Mouse (Mus musculus) hindbrain, embryonic 14.5 days (tissue): Measurements from ENCODE around the gene Fabp3. TPM values are rescaled to one million over a fixed set of nuclear protein-coding genes. Genes with fewer than 3 reads are reported as not detected.

Experiments used
- ATAC-seq: fragments of 200-750 bp; cut with Nextera tagmentation; 2 replicates; pipeline ENCODE4 v1.8.0; 2017; ENCODE audit warnings: moderate number of reproducible peaks, mild to moderate bottlenecking, moderate TSS enrichment, moderate library complexity; ENCODE audit not compliant: low FRiP score
- DNase-seq: peaks from one replicate; pipeline ENCODE4 v3.0.0-alpha.2; 2015; ENCODE audit warnings: low spot score
- H3K27ac ChIP-seq: fragments of 300-500 bp; sonication (generic); 2 replicates; pipeline ENCODE4 v1.5.1; 2014; ENCODE audit warnings: mild to moderate bottlenecking, moderate library complexity
- H3K27me3 ChIP-seq: fragments of 300-500 bp; sonication (generic); 2 replicates; pipeline ENCODE4 v1.6.1; 2014; ENCODE audit warnings: mild to moderate bottlenecking, low read length, mixed read lengths; ENCODE audit not compliant: control insufficient read depth, insufficient read depth
- H3K36me3 ChIP-seq: fragments of 300-500 bp; sonication (generic); replicated peaks from 2 replicates; pipeline ENCODE4 v1.6.1; 2014; ENCODE audit not compliant: control insufficient read depth, insufficient read depth
- H3K4me1 ChIP-seq: fragments of 300-500 bp; sonication (generic); replicated peaks from 2 replicates; pipeline ENCODE4 v1.6.1; 2014; ENCODE audit warnings: antibody characterized with exemption, low read length, mixed read lengths; ENCODE audit not compliant: control insufficient read depth, insufficient read depth
- H3K4me2 ChIP-seq: fragments of 300-500 bp; sonication (generic); replicated peaks from 2 replicates; pipeline ENCODE4 v1.6.1; 2014; ENCODE audit warnings: mild to moderate bottlenecking, moderate library complexity
- H3K4me3 ChIP-seq: fragments of 300-500 bp; sonication (generic); replicated peaks from 2 replicates; pipeline ENCODE4 v1.5.1; 2014; ENCODE audit warnings: mild to moderate bottlenecking, low read length
- H3K9ac ChIP-seq: fragments of 300-500 bp; sonication (generic); 2 replicates; pipeline ENCODE4 v1.6.1; 2014
- H3K9me3 ChIP-seq: fragments of 300-500 bp; sonication (generic); 2 replicates; pipeline ENCODE4 v1.6.1; 2016; ENCODE audit warnings: low read length; ENCODE audit not compliant: control insufficient read depth
- WGBS: fragments of 180-500 bp; shearing (Covaris S2); extraction: QIAGEN DNeasy Blood & Tissue Kit; methylation state at CpG from one replicate; pipeline ENCODE4 v1.1.7; 2014; 5-methylcytosine and 5-hydroxymethylcytosine counted together
- polyA plus RNA-seq: library from polyadenylated mRNA; unstranded; fragments of >200 nt; fragmentation: Nextera tagmentation; extraction: Ambion mirVana; gene quantifications from 2 replicates; pipeline ENCODE4 v1.2.1, GENCODE M21; 2014

Fabp3 gene
- polyA plus RNA-seq, 1 experiment from 2014 or later = 285 TPM

- Histone ChIP-seq H3K9ac (no peak overlapping the region), H3K4me3 (no peak overlapping the region), H3K27me3 (no peaks in the 10 kb centered on the region), H3K9me3 (no peaks in the 10 kb centered on the region), H3K27ac (no peak overlapping the region), H3K36me3 (peaks cover 76% of the 10 kb centered on the region), H3K4me2 (no peak overlapping the region), H3K4me1 (no peaks in the 10 kb centered on the region)
- ATAC-seq (no peak), DNase-seq (no peak)
- WGBS = 83% methylated on average over 7 of the region's 7 CpGs
Observed at GRCm38 (mm10) chr4:130319564-130319963, 11.2 kb downstream of the Fabp3 start.

GRCm38 (mm10) chr4:130321640-130322039 is 13.2 kb downstream of the Fabp3 start:
- DNase-seq (no peak), ATAC-seq (no peak)
- Histone ChIP-seq H3K27ac (no peak overlapping the region), H3K36me3 (peaks cover 78% of the 10 kb centered on the region), H3K4me3 (no peak overlapping the region), H3K27me3 (no peaks in the 10 kb centered on the region), H3K4me2 (no peak overlapping the region), H3K9me3 (no peaks in the 10 kb centered on the region), H3K9ac (no peak overlapping the region), H3K4me1 (no peaks in the 10 kb centered on the region)
- WGBS = 93% methylated on average over 7 of the region's 7 CpGs

- Histone ChIP-seq H3K27ac (no peak overlapping the region), H3K4me2 (no peak overlapping the region), H3K36me3 (peaks cover 79% of the 10 kb centered on the region), H3K9ac (no peak overlapping the region), H3K4me3 (no peak overlapping the region), H3K27me3 (no peaks in the 10 kb centered on the region), H3K4me1 (no peaks in the 10 kb centered on the region), H3K9me3 (no peaks in the 10 kb centered on the region)
- no peak for ATAC-seq
- DNase-seq = no peak
- WGBS = 86% methylated on average over 7 of the region's 7 CpGs
Observed at GRCm38 (mm10) chr4:130322567-130322966, 14.2 kb downstream of the Fabp3 start.

GRCm38 (mm10) chr4:130323165-130323564 is 14.8 kb downstream of the Fabp3 start:
- H3K4me1 ChIP-seq = no peaks in the 10 kb centered on the region
- H3K36me3 ChIP-seq = peaks cover 79% of the 10 kb centered on the region
- H3K4me2 ChIP-seq = no peak overlapping the region
- no peak overlapping the region for H3K4me3 ChIP-seq
- ATAC-seq (no peak), DNase-seq (no peak)
- no peaks in the 10 kb centered on the region for H3K27me3 ChIP-seq
- WGBS = 100% methylated on average over 1 of the region's 1 CpGs
- H3K9me3 ChIP-seq = no peaks in the 10 kb centered on the region
- H3K27ac ChIP-seq = no peak overlapping the region
- no peak overlapping the region for H3K9ac ChIP-seq

DNA sequence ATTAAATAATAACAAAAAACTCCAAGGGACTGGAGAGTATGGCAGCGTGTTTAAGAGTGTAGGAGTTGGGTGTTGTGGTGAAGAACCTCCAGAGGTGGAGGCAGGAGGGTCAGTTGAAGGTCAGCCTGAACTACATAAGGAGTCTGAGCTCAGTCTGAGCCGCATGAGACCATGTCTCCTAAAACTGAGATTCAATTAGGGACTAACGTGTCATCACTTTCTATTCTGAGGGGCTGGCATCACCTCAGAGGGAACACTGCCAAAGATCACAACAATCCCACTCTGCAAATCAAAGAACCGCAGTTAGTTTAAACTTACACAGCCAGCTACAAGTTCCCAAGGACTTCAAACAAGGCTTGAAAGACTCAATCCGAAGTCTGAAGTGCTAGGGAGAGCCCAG is 15.2 kb downstream of the Fabp3 start:
- Histone ChIP-seq H3K4me3 (no peak overlapping the region), H3K9me3 (no peaks in the 10 kb centered on the region), H3K9ac (no peak overlapping the region), H3K27me3 (no peaks in the 10 kb centered on the region), H3K4me2 (no peak overlapping the region), H3K4me1 (no peaks in the 10 kb centered on the region), H3K27ac (no peak overlapping the region), H3K36me3 (peaks cover 82% of the 10 kb centered on the region)
- DNase-seq (no peak), ATAC-seq (no peak)
- 85% methylated on average over 5 of the region's 5 CpGs for WGBS

DNA sequence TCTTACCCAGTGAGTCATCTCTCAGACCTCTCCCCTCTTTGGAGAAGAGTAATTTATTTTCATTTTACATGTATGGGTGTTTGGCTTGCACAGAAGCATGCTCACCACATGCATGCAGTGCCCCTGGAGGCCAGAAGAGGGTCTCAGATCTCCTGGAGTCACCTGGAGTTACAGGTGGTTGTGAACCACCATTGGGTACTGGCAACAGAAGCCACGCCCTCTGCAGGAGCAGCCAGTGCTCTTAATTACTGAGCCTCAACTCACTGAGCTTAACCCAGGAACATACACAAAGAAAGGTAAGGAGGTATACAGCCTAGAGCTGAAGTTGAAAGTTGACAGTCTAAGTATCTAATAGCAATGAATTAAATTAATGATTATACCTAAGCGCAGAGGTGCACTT is 17.1 kb downstream of the Fabp3 start:
- Histone ChIP-seq H3K4me3 (no peak overlapping the region), H3K4me2 (no peak overlapping the region), H3K27me3 (no peaks in the 10 kb centered on the region), H3K4me1 (no peaks in the 10 kb centered on the region), H3K9me3 (no peaks in the 10 kb centered on the region), H3K27ac (no peak overlapping the region), H3K9ac (no peak overlapping the region), H3K36me3 (peaks cover 83% of the 10 kb centered on the region)
- WGBS = 98% methylated on average over 2 of the region's 2 CpGs
- DNase-seq = no peak
- ATAC-seq = no peak

DNA sequence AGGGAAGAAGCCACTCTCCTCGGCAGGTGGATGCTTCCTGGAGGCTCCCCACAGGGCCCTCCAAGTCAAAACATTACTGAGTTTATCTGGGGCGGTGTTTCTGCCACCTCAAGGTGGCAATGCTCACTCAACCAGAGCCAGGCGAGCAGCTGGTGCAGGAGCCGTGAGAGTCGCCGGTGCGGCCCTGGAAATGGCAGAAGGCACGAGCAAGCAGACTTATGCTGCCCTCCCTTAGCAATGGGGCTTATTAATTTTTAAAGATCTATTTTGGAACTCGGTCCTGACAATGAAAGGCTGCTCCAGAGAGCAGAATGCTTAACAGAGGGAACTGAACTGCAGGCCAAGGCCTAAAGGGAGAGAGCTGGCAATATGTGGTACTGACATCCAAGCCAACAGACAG is 19.0 kb downstream of the Fabp3 start:
- ATAC-seq (no peak), DNase-seq (no peak)
- Histone ChIP-seq H3K4me2 (no peak overlapping the region), H3K27me3 (no peaks in the 10 kb centered on the region), H3K4me3 (no peak overlapping the region), H3K9me3 (no peaks in the 10 kb centered on the region), H3K27ac (no peak overlapping the region), H3K9ac (no peak overlapping the region), H3K4me1 (no peaks in the 10 kb centered on the region), H3K36me3 (peaks cover 73% of the 10 kb centered on the region)
- WGBS = 85% methylated on average over 9 of the region's 9 CpGs

- no peak for ATAC-seq
- no peak overlapping the region for H3K27ac ChIP-seq
- no peaks in the 10 kb centered on the region for H3K9me3 ChIP-seq
- no peak overlapping the region for H3K9ac ChIP-seq
- WGBS = 91% methylated on average over 5 of the region's 5 CpGs
- H3K36me3 ChIP-seq = peaks cover 51% of the 10 kb centered on the region
- H3K4me3 ChIP-seq = no peak overlapping the region
- DNase-seq = no peak
- no peaks in the 10 kb centered on the region for H3K27me3 ChIP-seq
- H3K4me1 ChIP-seq = no peaks in the 10 kb centered on the region
- H3K4me2 ChIP-seq = no peak overlapping the region
Observed at GRCm38 (mm10) chr4:130335867-130336266, 27.5 kb downstream of the Fabp3 start.

DNA sequence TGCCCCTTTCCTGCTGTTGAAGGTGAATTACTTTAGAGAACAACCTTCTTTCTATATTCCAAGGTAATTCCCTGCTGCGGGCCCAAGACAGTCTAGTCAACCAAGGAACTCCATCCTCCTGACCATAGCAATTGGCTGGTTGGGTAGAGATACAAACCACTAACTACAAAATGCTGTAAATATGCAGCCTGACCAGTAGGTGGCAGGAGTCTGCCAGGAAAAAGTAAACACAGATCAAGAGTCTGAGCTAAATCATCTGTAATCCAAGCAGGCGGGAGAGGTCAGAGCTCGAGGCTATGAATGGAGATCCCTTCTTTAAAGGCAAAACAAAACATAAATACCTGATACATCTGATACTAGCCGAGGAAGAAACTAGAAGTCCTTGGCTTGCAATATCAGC is 33.3 kb downstream of the Fabp3 start:
- H3K4me2 ChIP-seq = no peak overlapping the region
- peak; percentile 78 for DNase-seq
- H3K9ac ChIP-seq = no peak overlapping the region
- H3K4me1 ChIP-seq = no peaks in the 10 kb centered on the region
- WGBS = 24% methylated on average over 4 of the region's 4 CpGs
- H3K9me3 ChIP-seq = no peaks in the 10 kb centered on the region
- ATAC-seq = no peak
- H3K4me3 ChIP-seq = no peak overlapping the region
- peaks cover 35% of the 10 kb centered on the region for H3K36me3 ChIP-seq
- H3K27ac ChIP-seq = no peak overlapping the region
- no peaks in the 10 kb centered on the region for H3K27me3 ChIP-seq

DNA sequence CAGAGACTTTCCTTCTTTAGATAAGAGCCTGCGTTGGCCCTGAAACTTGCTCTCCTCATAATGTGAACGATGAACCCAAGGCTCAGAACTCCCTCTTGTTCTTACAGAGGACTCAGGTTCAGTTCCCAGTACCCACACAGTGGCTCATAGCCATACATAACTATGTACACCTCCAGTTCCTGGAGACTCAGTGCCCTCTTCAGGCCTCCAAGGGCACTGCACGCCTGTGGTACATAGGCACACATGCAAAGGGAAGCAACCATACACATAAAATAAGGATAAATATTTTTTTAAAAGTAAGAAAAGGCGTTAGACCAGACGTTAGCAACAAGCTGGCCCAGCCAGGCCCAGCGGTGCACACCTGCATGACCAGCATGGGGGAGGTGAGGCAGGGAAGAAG is 41.3 kb downstream of the Fabp3 start:
- H3K9me3 ChIP-seq = no peaks in the 10 kb centered on the region
- H3K27me3 ChIP-seq = no peaks in the 10 kb centered on the region
- no peak overlapping the region for H3K4me2 ChIP-seq
- H3K4me1 ChIP-seq = no peaks in the 10 kb centered on the region
- ATAC-seq (no peak), DNase-seq (no peak)
- H3K9ac ChIP-seq = no peak overlapping the region
- over 99% methylated on average over 6 of the region's 6 CpGs for WGBS
- H3K27ac ChIP-seq = no peak overlapping the region
- peaks cover 85% of the 10 kb centered on the region for H3K36me3 ChIP-seq
- no peak overlapping the region for H3K4me3 ChIP-seq
